Mouse (Mus musculus) spleen, adult 2 months (tissue): ENCODE measurements around the gene Atp6ap1l. TPM values are rescaled to one million over a fixed set of nuclear protein-coding genes. Genes with fewer than 3 reads are reported as not detected.

ENCODE experiments used
- DNase-seq, 2 experiments: peaks; one replicate each; pipeline versions ENCODE4 v3.0.0 to v3.0.0-alpha.2; 2012 to 2021; ENCODE audit warnings: low spot score in 2 of 2, low read depth in 1 of 2
- H3K27ac ChIP-seq: fragments of 200-500 bp; 2 replicates; pipeline ENCODE4 v1.5.1; 2012; ENCODE audit warnings: low read length, inconsistent platforms; ENCODE audit not compliant: insufficient read depth
- H3K27me3 ChIP-seq: fragments of 200-500 bp; 2 replicates; pipeline ENCODE4 v1.6.1; 2012; ENCODE audit warnings: mild to moderate bottlenecking, moderate library complexity, low read length, inconsistent platforms; ENCODE audit not compliant: control insufficient read depth, insufficient read depth
- H3K36me3 ChIP-seq: fragments of 200-500 bp; 2 replicates; pipeline ENCODE4 v1.6.1; 2012; ENCODE audit warnings: mild to moderate bottlenecking, low read length, inconsistent platforms; ENCODE audit not compliant: control insufficient read depth, insufficient read depth
- H3K4me1 ChIP-seq: fragments of 200-500 bp; 2 replicates; pipeline ENCODE4 v1.6.1; 2011; ENCODE audit warnings: inconsistent platforms; ENCODE audit not compliant: control insufficient read depth, insufficient read depth, insufficient read length
- H3K4me3 ChIP-seq: fragments of 200-500 bp; 2 replicates; pipeline ENCODE4 v1.5.1; 2011; ENCODE audit warnings: mild to moderate bottlenecking, inconsistent platforms; ENCODE audit not compliant: insufficient read depth, insufficient read length; ENCODE audit errors: extremely low read depth
- CTCF ChIP-seq: fragments of 200-500 bp; IDR thresholded peaks from 2 replicates; pipeline ENCODE4 v1.5.1; 2011; ENCODE audit warnings: mild to moderate bottlenecking, inconsistent platforms; ENCODE audit not compliant: insufficient read depth, insufficient read length, insufficient replicate concordance; ENCODE audit errors: extremely low read depth
- POLR2A ChIP-seq: fragments of 200-500 bp; IDR thresholded peaks from 2 replicates; pipeline ENCODE4 v1.6.1; 2011; ENCODE audit warnings: low read depth, low read length, inconsistent platforms
- WGBS: fragments of 180-500 bp; shearing (Covaris S2); methylation state at CpG from one replicate; pipeline ENCODE4 v1.1.7; 2018; 5-methylcytosine and 5-hydroxymethylcytosine counted together
- polyA plus RNA-seq: library from polyadenylated mRNA; depleted of rRNA; stranded (reverse); fragments of >200 nt; gene quantifications from 2 replicates; pipeline ENCODE4 v1.2.3, GENCODE M21; 2012; rRNA removed

Atp6ap1l gene
- polyA plus RNA-seq, 1 experiment, result not detected

GRCm38 (mm10) chr13:90833641-90834207 is 71.4 kb downstream of the Atp6ap1l start:
- Histone ChIP-seq H3K36me3 (no peaks in the 10 kb centered on the region), H3K27me3 (no peaks in the 10 kb centered on the region), H3K4me3 (no peak overlapping the region), H3K4me1 (no peaks in the 10 kb centered on the region), H3K27ac (no peak overlapping the region)
- no peak for DNase-seq
- no peak for TF ChIP-seq CTCF
- no peak for TF ChIP-seq POLR2A
- WGBS, result 80% methylated on average over 7 of the region's 7 CpGs

Other genes starting within 250 kb of the Atp6ap1l start
- 192 and 246 TPM in 2 replicates for gene Rps23, start 17.6 kb upstream of the Atp6ap1l start, polyA plus RNA-seq